Mouse (Mus musculus) liver, adult 2 months (tissue): Measurements from ENCODE around the gene Sat2.

Source experiments
- CTCF ChIP-seq: fragments of 200-500 bp; IDR thresholded peaks from 2 replicates; pipeline ENCODE4 v1.5.1; 2011; ENCODE audit warnings: low read depth, low read length, control low read depth
- POLR2A ChIP-seq: fragments of 200-500 bp; IDR thresholded peaks from 2 replicates; pipeline ENCODE4 v1.6.1; 2011; ENCODE audit warnings: low read length, control low read depth; ENCODE audit not compliant: insufficient read depth; ENCODE audit errors: extremely low read depth

DNA sequence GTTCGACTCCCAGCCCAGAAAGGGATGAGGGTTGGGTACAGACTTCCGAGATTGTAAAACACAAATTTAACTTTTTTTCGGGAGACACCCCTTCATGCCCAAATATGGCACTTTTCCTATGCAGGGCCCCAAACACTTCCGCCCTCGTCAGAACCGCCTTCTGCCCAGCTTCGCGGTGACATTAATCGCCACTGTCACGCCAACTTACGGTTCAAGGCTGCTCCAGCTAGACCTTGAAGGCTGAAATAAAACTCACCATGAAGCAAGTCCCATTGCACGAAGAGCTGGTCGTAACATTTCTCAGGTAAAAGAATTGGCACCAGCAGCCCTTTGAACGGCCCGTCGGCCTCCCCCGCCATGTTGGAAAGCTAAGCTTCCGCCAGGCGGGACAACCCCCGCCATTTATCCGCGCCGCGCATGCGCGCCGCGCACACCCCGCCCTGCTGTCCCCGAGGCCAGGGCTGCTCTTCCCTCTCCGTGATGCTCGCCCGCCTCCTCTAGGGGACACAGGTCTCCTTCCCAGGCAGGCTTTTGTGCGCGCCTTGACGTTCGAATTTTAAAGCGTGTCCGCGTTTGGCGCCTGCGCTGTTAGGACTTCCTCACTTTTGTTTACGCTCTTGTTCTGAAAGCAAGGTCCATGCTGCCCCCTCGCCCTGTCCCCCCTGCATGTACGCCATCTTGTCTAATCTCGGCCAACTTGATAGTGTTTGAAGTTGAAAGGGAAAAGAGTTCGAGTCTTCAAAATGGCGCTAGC is 40.6 kb downstream of the Sat2 start, which contains the start of gene Mpdu1:
- peak; percentile 53 for TF ChIP-seq CTCF
- TF ChIP-seq POLR2A: peak; percentile 82; the same call in 1 of the 2 replicates
